Mouse (Mus musculus) CH12.LX (cell line): Measurements from ENCODE around the gene Arfip1. TPM values are rescaled to one million over a fixed set of nuclear protein-coding genes. Genes with fewer than 3 reads are reported as not detected.

Experiments
- DNase-seq: peaks from one replicate; pipeline ENCODE4 v3.0.0-alpha.2; 2013; ENCODE audit errors: extremely low read depth
- H3K27ac ChIP-seq: 2 replicates; pipeline ENCODE4 v1.5.1; 2012; ENCODE audit warnings: low read depth, mild to moderate bottlenecking, control low read depth, moderate library complexity; ENCODE audit not compliant: insufficient read depth
- H3K27me3 ChIP-seq: replicated peaks from 2 replicates; pipeline ENCODE3; 2012; ENCODE audit warnings: inconsistent platforms
- H3K36me3 ChIP-seq, 2 experiments: replicated peaks in 1 of 2; 2 replicates each; pipeline versions ENCODE3 to v1.6.1; 2012; ENCODE audit warnings: inconsistent platforms in 1 of 2, low read length in 1 of 2, mild to moderate bottlenecking in 1 of 2, mixed read lengths in 1 of 2, moderate library complexity in 1 of 2; ENCODE audit not compliant: control insufficient read depth in 1 of 2, insufficient read depth in 1 of 2
- H3K4me1 ChIP-seq, 2 experiments: 2 replicates each; pipeline ENCODE4 v1.6.1; 2012; ENCODE audit warnings: inconsistent platforms in 1 of 2, moderate library complexity in 1 of 2; ENCODE audit not compliant: insufficient read depth in 2 of 2, control insufficient read depth in 1 of 2
- H3K4me2 ChIP-seq: 2 replicates; pipeline ENCODE4 v1.6.1; 2012; ENCODE audit warnings: low read depth, mild to moderate bottlenecking, control low read depth; ENCODE audit not compliant: poor library complexity, insufficient read depth, severe bottlenecking
- H3K4me3 ChIP-seq, 3 experiments: fragments of 150-350 bp in 1 of 3; sonication (generic) in 1 of 3; replicated peaks in 1 of 3; 2 replicates each; pipeline versions ENCODE3 to v1.5.1; 2011 to 2012; ENCODE audit warnings: low read depth in 2 of 3, low read length in 2 of 3, mild to moderate bottlenecking in 2 of 3, moderate library complexity in 2 of 3, control low read depth in 1 of 3, improper control_type of control experiment in 1 of 3, inconsistent platforms in 1 of 3, mixed read lengths in 1 of 3; ENCODE audit not compliant: poor library complexity in 1 of 3
- H3K79me2 ChIP-seq: replicated peaks from 2 replicates; pipeline ENCODE4 v1.6.1; 2012; ENCODE audit warnings: mild to moderate bottlenecking, moderate library complexity; ENCODE audit not compliant: control insufficient read depth, poor library complexity, insufficient read depth, severe bottlenecking; ENCODE audit errors: extremely low read depth
- H3K9ac ChIP-seq: 2 replicates; pipeline ENCODE4 v1.6.1; 2012; ENCODE audit warnings: low read depth, mild to moderate bottlenecking, control low read depth, moderate library complexity; ENCODE audit not compliant: insufficient read depth
- H3K9me3 ChIP-seq: replicated peaks from 2 replicates; pipeline ENCODE3; 2012; ENCODE audit warnings: low read length, inconsistent platforms, mixed read lengths
- CHD1 ChIP-seq: IDR thresholded peaks from 2 replicates; pipeline ENCODE4 v1.6.1; 2012; ENCODE audit warnings: low read depth, low read length, improper control_type of control experiment, inconsistent platforms
- CHD2 ChIP-seq: IDR thresholded peaks from 2 replicates; pipeline ENCODE4 v1.6.1; 2011; ENCODE audit warnings: low read length, improper control_type of control experiment
- E2F4 ChIP-seq: IDR thresholded peaks from 2 replicates; pipeline ENCODE4 v1.6.1; 2011; ENCODE audit warnings: low read depth, low read length, improper control_type of control experiment; ENCODE audit not compliant: insufficient replicate concordance
- EP300 ChIP-seq: IDR thresholded peaks from 2 replicates; pipeline ENCODE4 v1.6.1; 2011; ENCODE audit warnings: low read length, improper control_type of control experiment
- GABPA ChIP-seq: IDR thresholded peaks from 2 replicates; pipeline ENCODE4 v1.6.1; 2012; ENCODE audit warnings: low read depth, low read length, improper control_type of control experiment, inconsistent platforms; ENCODE audit not compliant: insufficient replicate concordance
- JUN ChIP-seq: IDR thresholded peaks from 2 replicates; pipeline ENCODE4 v1.6.1; 2011; ENCODE audit warnings: low read depth, mild to moderate bottlenecking, low read length, improper control_type of control experiment, moderate library complexity; ENCODE audit not compliant: insufficient read depth
- KAT2A ChIP-seq: IDR thresholded peaks from 2 replicates; pipeline ENCODE4 v1.6.1; 2012; ENCODE audit warnings: low read length, improper control_type of control experiment, inconsistent platforms; ENCODE audit not compliant: insufficient replicate concordance
- MAFK ChIP-seq: IDR thresholded peaks from 2 replicates; pipeline ENCODE4 v1.6.1; 2011; ENCODE audit warnings: low read length, improper control_type of control experiment; ENCODE audit not compliant: insufficient replicate concordance
- MAX ChIP-seq: IDR thresholded peaks from 2 replicates; pipeline ENCODE4 v1.6.1; 2011; ENCODE audit warnings: low read length, improper control_type of control experiment
- MAZ ChIP-seq: IDR thresholded peaks from 2 replicates; pipeline ENCODE4 v1.6.1; 2012; ENCODE audit warnings: low read depth, mild to moderate bottlenecking, inconsistent platforms, low read length, improper control_type of control experiment, moderate library complexity
- MXI1 ChIP-seq: IDR thresholded peaks from 2 replicates; pipeline ENCODE4 v1.6.1; 2011; ENCODE audit warnings: mild to moderate bottlenecking, low read depth, low read length, improper control_type of control experiment
- MYC ChIP-seq: IDR thresholded peaks from 2 replicates; pipeline ENCODE4 v1.6.1; 2011; ENCODE audit warnings: low read depth, mild to moderate bottlenecking, improper control_type of control experiment, low read length
- PAX5 ChIP-seq: IDR thresholded peaks from 2 replicates; pipeline ENCODE4 v1.6.1; 2012; ENCODE audit warnings: low read length, inconsistent platforms, mixed read lengths
- RAD21 ChIP-seq: IDR thresholded peaks from 2 replicates; pipeline ENCODE4 v1.6.1; 2011; ENCODE audit warnings: low read depth, mild to moderate bottlenecking, low read length, improper control_type of control experiment, moderate library complexity
- SMC3 ChIP-seq: IDR thresholded peaks from 2 replicates; pipeline ENCODE4 v1.6.1; 2011; ENCODE audit warnings: low read depth, low read length, improper control_type of control experiment
- TCF12 ChIP-seq: IDR thresholded peaks from 2 replicates; pipeline ENCODE4 v1.6.1; 2014; ENCODE audit warnings: low read depth, mild to moderate bottlenecking, inconsistent platforms, low read length, improper control_type of control experiment
- USF1 ChIP-seq: IDR thresholded peaks from 2 replicates; pipeline ENCODE4 v1.6.1; 2014; ENCODE audit warnings: low read depth, mild to moderate bottlenecking, inconsistent platforms, low read length, improper control_type of control experiment
- USF2 ChIP-seq: conservative IDR thresholded peaks from 2 replicates; pipeline ENCODE4 v1.6.1; 2011; ENCODE audit warnings: low read depth, low read length, improper control_type of control experiment
- dilution Hi-C: fragments of 300-500 bp; cut with MboI; formaldehyde crosslinking; loops from 2 replicates; pipeline ENCODE4 v1.14.3; 2020; ENCODE audit warnings: low sequenced_read_pairs; ENCODE audit not compliant: extremely low pct_unique_long_range_greater_than_20kb, extremely low pct_ligation_motif_present
- in situ Hi-C: fragments of 300-500 bp; cut with MboI; formaldehyde crosslinking; loops from 3 replicates; pipeline ENCODE4 v1.14.3; 2019; ENCODE audit warnings: low sequenced_read_pairs, low pct_ligation_motif_present, low pct_unique_long_range_greater_than_20kb, mixed read lengths
- polyA plus RNA-seq: library from polyadenylated mRNA; unstranded; fragments of >175 nt; gene quantifications from 2 replicates; pipeline ENCODE4 v1.2.1, GENCODE M21; 2012; ENCODE audit warnings: low read depth; ENCODE audit not compliant: insufficient read length
- total RNA-seq, 2 experiments: library from RNA; depleted of rRNA; stranded (reverse); fragments of 300-350 nt in 1 of 2; fragments of >200 nt in 1 of 2; gene quantifications; 2 replicates each; pipeline ENCODE4 v1.2.3; 2012 to 2014

Arfip1 gene
- total and polyA plus RNA-seq, 3 experiments = 29.6 to 66.5 (median 36.8) TPM

DNA sequence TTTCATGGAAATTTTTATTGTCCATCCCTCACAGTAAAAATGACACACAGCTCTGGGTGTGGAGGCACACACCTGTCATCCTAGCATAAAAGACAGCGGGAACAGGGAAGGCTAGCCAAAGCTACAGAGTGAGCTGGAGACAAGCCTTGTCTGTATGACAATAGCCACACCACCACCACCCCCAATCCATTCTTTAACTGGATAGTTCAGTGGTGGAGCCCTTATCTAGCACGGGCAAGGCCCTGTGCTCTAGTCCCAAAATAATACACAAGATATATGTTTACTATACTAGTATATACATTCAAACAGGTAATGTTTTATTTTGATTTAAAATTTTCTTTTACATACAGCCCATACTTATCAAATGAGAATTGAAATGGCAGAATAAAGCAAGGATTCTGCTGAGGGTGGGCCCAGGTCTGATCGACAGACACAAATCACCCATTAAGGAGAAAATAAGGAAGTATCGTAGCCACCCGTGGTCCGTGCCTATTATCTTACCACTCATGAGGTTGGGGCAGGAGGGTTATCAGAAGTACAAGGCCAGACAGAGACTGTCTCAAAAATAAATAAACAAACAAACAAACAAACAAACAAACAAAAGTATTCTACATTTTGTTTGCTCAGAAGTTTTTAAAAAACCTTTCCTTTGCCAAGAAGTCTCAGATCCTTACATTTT, 116.5 kb downstream of the Arfip1 start:
- H3K9me3 ChIP-seq = no peaks in the 10 kb centered on the region
- no peaks in the 10 kb centered on the region for H3K36me3 ChIP-seq
- H3K27me3 ChIP-seq = no peaks in the 10 kb centered on the region

DNA sequence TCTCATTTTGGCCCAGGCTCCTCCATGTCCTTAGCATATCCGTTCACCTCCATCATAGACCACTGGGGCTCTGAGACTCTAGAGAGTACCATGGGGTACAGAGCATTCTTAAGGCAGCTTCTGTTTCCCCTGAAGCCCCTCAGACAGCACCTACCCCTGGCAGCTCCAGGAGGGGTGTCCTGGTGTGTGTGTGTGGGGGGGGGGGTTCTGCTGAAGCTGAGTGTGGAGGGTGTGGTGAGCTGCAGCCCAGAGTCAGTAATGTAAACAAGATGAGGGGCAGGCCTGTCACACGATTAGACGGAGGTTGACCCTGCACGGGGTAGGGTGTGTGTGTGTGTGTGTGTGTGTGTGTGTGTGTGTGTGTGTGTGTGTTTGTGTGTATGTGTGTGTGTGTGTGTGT, 120.7 kb downstream of the Arfip1 start:
- Histone ChIP-seq H3K4me2 (no peak overlapping the region), H3K4me1 (peaks cover 2 to 3% of the 10 kb centered on the region in 2 experiments; a peak in 1 of 4 replicates), H3K36me3 (no peaks in the 10 kb centered on the region), H3K27me3 (no peaks in the 10 kb centered on the region), H3K4me3 (no peak overlapping the region), H3K79me2 (no peaks in the 10 kb centered on the region), H3K9ac (no peak overlapping the region), H3K9me3 (no peaks in the 10 kb centered on the region), H3K27ac (no peak overlapping the region)
- TF ChIP-seq JUN (no peak), CHD2 (no peak), RAD21 (no peak), CHD1 (no peak), MXI1 (no peak), EP300 (no peak), SMC3 (no peak), TCF12 (no peak), MAX (no peak), GABPA (no peak), USF2 (no peak), USF1 (no peak), PAX5 (no peak), KAT2A (no peak)
- no peak for DNase-seq
- in situ Hi-C loops = no loop called here
- dilution Hi-C loops = no loop called here

More for the DNA sequence above, 116.5 kb downstream of the Arfip1 start:
- dilution Hi-C loops = no loop called here
- TF ChIP-seq MAZ = no peak
- no peak for TF ChIP-seq MAX
- no peak for TF ChIP-seq MYC
- TF ChIP-seq USF2 = no peak
- no peak for TF ChIP-seq CHD1
- no peak for TF ChIP-seq CHD2
- TF ChIP-seq MAFK = no peak
- no peak for TF ChIP-seq E2F4
- no peak for TF ChIP-seq MXI1
- TF ChIP-seq, all 38 proteins: peak for 0
- Histone ChIP-seq H3K79me2 (no peaks in the 10 kb centered on the region), H3K9ac (no peak overlapping the region), H3K27ac (no peak overlapping the region), H3K4me1 (no peaks in the 10 kb centered on the region), H3K4me3 (no peak overlapping the region), H3K4me2 (no peak overlapping the region)
- DNase-seq = no peak
- in situ Hi-C loops = no loop called here
